Mouse (Mus musculus): ENCODE measurements at regions not wholly inside any gene's neighbourhood (a gene's known extent, or its start where the extent isn't known, plus 50 kb on each side); places are given as distances from the start of the nearest gene placed in this dataset.

DNA sequence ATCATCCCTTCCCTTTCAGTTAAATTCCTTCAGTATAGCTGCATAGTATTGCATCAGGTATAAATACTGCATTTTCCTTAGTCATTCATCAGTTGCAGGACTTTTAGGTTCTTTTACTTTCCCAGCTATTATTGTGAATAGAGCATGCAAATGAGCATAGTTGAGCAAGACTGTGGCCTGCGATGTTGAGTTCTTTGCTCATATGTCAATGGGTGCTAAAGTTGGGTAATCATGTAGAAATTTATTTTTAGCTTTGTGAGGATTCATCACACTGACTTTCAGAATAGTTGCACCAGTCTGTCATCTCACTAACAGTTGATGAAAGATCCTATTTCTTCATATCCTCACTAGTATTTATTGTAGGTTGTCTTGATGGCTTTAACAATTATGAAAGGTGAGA, 380.3 kb upstream of the Arrdc3 start:
- no peak for TF ChIP-seq GATA1 (IDR thresholded peaks at IDR 0.05; ENCODE audit: borderline replicate concordance, low read length)
- no peak for TF ChIP-seq FLI1 (IDR thresholded peaks at IDR 0.05; ENCODE audit: low read length)
- Histone ChIP-seq H3K9me3 (no peaks in the 10 kb centered on the region), H3K4me3 (replicated peaks) (no peak overlapping the region), H3K36me3 (replicated peaks; ENCODE audit: low read length) (no peaks in the 10 kb centered on the region), H3K4me1 (no peaks in the 10 kb centered on the region), H3K27me3 (replicated peaks) (no peaks in the 10 kb centered on the region)

DNA sequence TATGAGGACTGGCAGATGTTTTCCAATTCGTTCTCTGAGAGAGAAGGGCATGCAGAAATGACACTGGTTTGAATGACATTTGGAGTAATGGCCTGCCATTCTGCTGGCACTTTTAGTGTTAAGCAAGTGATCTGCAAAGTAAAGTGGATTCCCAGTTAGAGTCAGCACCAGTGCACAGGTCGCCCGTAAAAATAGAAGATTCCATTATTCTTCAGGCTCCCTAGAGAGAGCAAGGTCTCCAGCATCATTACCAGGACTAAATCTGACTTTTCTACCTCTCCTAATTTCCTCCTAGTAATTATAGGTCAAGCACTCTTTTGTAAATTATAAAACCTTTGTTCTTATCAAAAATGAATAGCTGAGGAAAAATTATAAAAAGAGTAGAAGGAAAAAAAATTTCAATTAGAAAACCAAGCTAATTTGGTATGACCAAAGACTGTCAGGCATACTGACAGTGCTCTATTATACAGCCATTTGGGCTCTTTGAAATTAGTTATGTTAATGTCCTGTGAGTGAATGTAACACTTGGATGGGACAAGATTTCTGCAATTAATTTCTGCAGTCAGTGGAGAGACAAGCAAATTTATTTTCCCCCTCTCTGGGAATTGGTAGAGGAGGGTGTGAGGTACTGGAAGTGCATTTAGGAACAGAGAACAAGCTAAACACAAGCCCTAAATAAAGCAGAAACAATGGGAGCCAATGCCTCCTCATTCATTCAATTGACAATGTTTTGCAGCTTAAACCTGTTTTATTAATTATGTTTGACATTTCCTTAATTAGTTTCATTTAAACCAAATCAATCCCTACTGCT, 368.8 kb upstream of the Arrdc3 start:
- H3K36me3 ChIP-seq (replicated peaks; ENCODE audit: low read length), result no peaks in the 10 kb centered on the region
- 0 out of 2 replicates have a peak, but pooled peaks cover 4% of the 10 kb centered on the region for H3K9me3 ChIP-seq
- no peaks in the 10 kb centered on the region for H3K27me3 ChIP-seq (replicated peaks)
- H3K4me3 ChIP-seq (replicated peaks), result no peak overlapping the region
- H3K4me1 ChIP-seq, result no peaks in the 10 kb centered on the region
- TF ChIP-seq GATA1 (IDR thresholded peaks at IDR 0.05; ENCODE audit: borderline replicate concordance, low read length), result no peak

DNA sequence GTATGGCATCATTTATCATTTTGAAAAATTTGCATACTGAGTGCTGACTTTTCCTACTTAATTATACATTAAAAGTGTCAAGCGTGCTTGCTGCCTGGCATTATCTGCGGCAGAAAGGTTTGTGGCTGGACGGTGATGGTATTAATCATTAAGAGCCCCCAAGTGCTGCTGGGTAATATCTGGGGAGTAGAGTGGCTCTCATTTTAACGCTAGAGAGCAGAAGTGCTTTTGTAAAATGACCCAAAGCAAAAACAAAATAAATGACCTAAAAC, 368.3 kb upstream of the Arrdc3 start:
- Histone ChIP-seq H3K36me3 (replicated peaks; ENCODE audit: low read length) (no peaks in the 10 kb centered on the region), H3K27me3 (replicated peaks) (no peaks in the 10 kb centered on the region), H3K9me3 (0 out of 2 replicates have a peak, but pooled peaks cover 4% of the 10 kb centered on the region), H3K4me1 (no peaks in the 10 kb centered on the region), H3K4me3 (replicated peaks) (no peak overlapping the region)
- TF ChIP-seq FLI1 (IDR thresholded peaks at IDR 0.05; ENCODE audit: low read length) (no peak), GATA1 (IDR thresholded peaks at IDR 0.05; ENCODE audit: borderline replicate concordance, low read length) (no peak)

DNA sequence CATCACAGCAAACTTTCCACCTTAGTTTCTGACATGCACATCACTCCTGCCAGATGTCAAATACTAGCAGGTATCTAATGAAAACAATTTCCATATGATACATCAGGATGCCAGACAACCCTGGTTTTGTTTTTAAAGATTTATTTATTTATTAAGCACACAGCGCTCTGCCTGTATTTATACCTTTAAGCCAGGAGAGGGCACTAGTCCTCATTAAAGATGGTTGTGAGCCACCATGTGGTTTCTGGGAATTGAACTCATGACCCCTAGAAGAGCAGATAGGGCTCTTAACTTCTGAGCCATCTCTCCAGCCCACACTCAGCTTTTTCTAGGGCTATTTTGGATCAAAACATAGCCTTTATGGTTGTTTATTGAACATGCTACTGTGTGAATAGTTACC, 364.3 kb upstream of the Arrdc3 start:
- Histone ChIP-seq H3K4me1 (no peaks in the 10 kb centered on the region), H3K36me3 (replicated peaks; ENCODE audit: low read length) (no peaks in the 10 kb centered on the region), H3K27me3 (replicated peaks) (no peaks in the 10 kb centered on the region), H3K9me3 (no peaks in the 10 kb centered on the region), H3K4me3 (replicated peaks) (no peak overlapping the region)
- TF ChIP-seq FLI1 (IDR thresholded peaks at IDR 0.05; ENCODE audit: low read length) (no peak), GATA1 (IDR thresholded peaks at IDR 0.05; ENCODE audit: borderline replicate concordance, low read length) (no peak)

DNA sequence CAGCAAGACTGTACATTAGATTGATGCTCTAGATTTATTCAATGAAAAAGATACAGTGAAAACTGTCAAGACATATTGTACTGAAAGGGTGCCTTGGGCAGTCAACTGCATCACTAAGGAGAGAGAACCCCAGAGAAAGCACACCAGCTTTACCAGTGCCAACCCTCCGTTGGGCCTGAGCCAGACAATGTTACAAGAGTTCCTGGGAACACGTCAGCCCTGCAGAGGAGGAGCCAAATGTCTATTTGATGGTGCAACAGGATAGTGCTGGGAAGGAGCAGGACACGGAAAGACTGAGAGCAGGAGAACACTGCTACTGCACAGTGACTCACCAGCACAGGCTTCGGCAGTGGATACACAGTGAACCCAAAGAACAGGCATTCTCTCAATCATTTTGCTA, 363.4 kb upstream of the Arrdc3 start:
- Histone ChIP-seq H3K4me1 (no peaks in the 10 kb centered on the region), H3K9me3 (no peaks in the 10 kb centered on the region), H3K27me3 (replicated peaks) (no peaks in the 10 kb centered on the region), H3K4me3 (replicated peaks) (peak overlapping the region; percentile 40), H3K36me3 (replicated peaks; ENCODE audit: low read length) (no peaks in the 10 kb centered on the region)
- TF ChIP-seq GATA1 (IDR thresholded peaks at IDR 0.05; ENCODE audit: borderline replicate concordance, low read length) (no peak), FLI1 (IDR thresholded peaks at IDR 0.05; ENCODE audit: low read length) (no peak)

DNA sequence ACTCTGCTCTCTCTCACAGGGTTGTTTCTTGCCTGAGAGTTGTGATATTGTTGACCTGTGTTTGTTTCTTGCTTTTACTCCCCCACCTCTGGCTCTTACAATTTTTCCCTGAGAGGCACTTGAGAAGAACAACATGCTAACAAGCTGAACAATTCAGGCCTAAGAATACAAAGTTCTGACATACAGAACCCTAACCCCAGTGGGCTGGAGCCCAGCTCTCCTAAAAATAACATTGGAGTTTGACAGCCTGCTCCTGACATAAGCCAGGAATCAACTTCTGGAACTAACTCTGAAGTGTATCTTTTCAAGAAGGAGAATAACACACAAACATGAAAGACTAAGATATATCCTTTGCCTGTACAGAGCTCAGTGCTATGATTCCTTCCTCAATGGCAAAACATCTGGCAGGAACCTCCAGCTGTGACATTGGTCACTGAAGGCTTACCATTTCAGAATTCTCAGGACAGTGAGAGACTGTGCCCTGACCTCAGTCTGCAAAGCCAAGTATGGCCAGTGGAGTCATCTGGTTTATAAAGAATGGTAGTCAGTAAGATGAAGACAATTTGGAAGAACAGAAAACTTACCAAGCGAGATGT, 347.3 kb upstream of the Arrdc3 start:
- Histone ChIP-seq H3K4me3 (replicated peaks) (no peak overlapping the region), H3K36me3 (replicated peaks; ENCODE audit: low read length) (no peaks in the 10 kb centered on the region), H3K4me1 (no peaks in the 10 kb centered on the region), H3K9me3 (peaks cover 6% of the 10 kb centered on the region; the same call in 1 of the 2 replicates), H3K27me3 (replicated peaks) (no peaks in the 10 kb centered on the region)
- TF ChIP-seq FLI1 (IDR thresholded peaks at IDR 0.05; ENCODE audit: low read length), result no peak
- TF ChIP-seq GATA1 (IDR thresholded peaks at IDR 0.05; ENCODE audit: borderline replicate concordance, low read length), result no peak

DNA sequence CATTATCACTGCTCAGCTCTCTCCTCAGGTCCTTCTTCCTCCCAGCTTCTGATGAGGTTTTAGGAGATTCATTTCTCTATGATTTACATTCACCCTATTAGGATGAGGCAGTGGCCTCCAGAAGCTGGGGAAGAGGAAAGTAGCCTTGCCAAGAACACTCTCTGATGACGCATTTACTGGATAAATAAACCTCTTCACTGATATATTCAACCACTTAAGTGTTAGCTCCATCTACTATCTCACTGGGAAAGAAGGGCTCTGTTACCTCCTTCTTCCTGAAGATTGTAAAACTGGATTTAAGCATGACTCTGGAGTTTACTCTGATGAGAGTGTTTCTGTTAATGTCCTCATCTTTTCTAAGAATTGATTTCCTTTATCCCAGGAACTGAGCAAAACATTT, 338.2 kb upstream of the Arrdc3 start:
- Histone ChIP-seq H3K36me3 (replicated peaks; ENCODE audit: low read length) (no peaks in the 10 kb centered on the region), H3K27me3 (replicated peaks) (no peaks in the 10 kb centered on the region), H3K9me3 (peaks cover 6% of the 10 kb centered on the region; the same call in 1 of the 2 replicates), H3K4me3 (replicated peaks) (no peak overlapping the region), H3K4me1 (no peaks in the 10 kb centered on the region)
- no peak for TF ChIP-seq GATA1 (IDR thresholded peaks at IDR 0.05; ENCODE audit: borderline replicate concordance, low read length)

DNA sequence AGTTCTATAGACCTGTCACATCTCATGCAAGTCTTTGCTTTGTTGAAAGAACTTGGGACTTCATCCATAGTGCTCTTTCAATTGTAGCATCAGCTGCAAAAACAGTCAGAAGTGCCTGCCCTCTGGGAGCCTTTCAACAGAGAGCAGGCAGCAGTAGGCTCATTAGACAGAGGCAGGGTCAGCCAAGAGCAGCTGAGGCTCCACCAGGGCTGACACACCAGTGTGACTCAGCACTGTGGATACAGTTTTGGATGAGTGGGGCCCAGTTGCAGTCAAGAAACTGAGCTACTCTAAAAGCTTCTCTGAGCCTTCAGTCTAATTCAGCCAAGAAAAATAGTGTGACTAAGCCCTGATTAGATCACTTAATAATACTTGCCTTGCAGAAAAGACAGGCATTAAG, 326.0 kb upstream of the Arrdc3 start:
- H3K9me3 ChIP-seq, result peaks cover 5% of the 10 kb centered on the region; the same call in 1 of the 2 replicates
- no peak overlapping the region for H3K4me3 ChIP-seq (replicated peaks)
- no peaks in the 10 kb centered on the region for H3K4me1 ChIP-seq
- H3K27me3 ChIP-seq (replicated peaks), result no peaks in the 10 kb centered on the region
- H3K36me3 ChIP-seq (replicated peaks; ENCODE audit: low read length), result no peaks in the 10 kb centered on the region
- no peak for TF ChIP-seq GATA1 (IDR thresholded peaks at IDR 0.05; ENCODE audit: borderline replicate concordance, low read length)

All from megakaryocyte, embryonic 14.5 days (primary cell).